8 mouse cellular contexts compared by ENCODE assay signal in genomic region chr2:59600123-59600840, GRCm38 (mm10). TPM values are rescaled to one million over a fixed set of nuclear protein-coding genes. Genes with fewer than 3 reads are reported as not detected.
DNase-seq lines count a peak whose midpoint lies in the region; ATAC-seq and TF ChIP-seq lines count a peak whose summit lies in the region.

No protein-coding gene starts in this region.

- H3K4me3 ChIP-seq in forebrain, embryonic 15.5 days = no peak overlapping the region
- no peak overlapping the region for H3K4me3 ChIP-seq in hindbrain, embryonic 15.5 days
- H3K4me3 ChIP-seq in limb, embryonic 14.5 days (replicated peaks; ENCODE audit: low read length) = 0 out of 2 replicates have a peak overlapping the region, but pooled peaks have one; percentile 3
- H3K4me3 ChIP-seq in thymus, adult 2 months (ENCODE audit: control insufficient read depth, insufficient read depth, low read length) = no peak overlapping the region

- TF ChIP-seq POLR2A in brain, embryonic 14.5 days (IDR thresholded peaks at IDR 0.05; ENCODE audit: borderline replicate concordance, extremely low read depth, insufficient read depth, insufficient read length, poor library complexity, severe bottlenecking) = no peak
- TF ChIP-seq POLR2A in limb, embryonic 14.5 days (IDR thresholded peaks at IDR 0.05; ENCODE audit: borderline replicate concordance, extremely low read depth, insufficient read depth, insufficient read length) = no peak
- TF ChIP-seq POLR2A in thymus, adult 2 months (IDR thresholded peaks at IDR 0.05; ENCODE audit: control insufficient read depth, extremely low read depth, insufficient read depth, low read length, poor library complexity) = no peak

- H3K27ac ChIP-seq in forebrain, embryonic 15.5 days (replicated peaks) = peak overlapping the region; percentile 54
- H3K27ac ChIP-seq in hindbrain, embryonic 15.5 days (replicated peaks) = no peak overlapping the region; the same call in 1 of the 2 replicates
- peak overlapping the region; percentile 75 for H3K27ac ChIP-seq in limb, embryonic 14.5 days (replicated peaks; ENCODE audit: low read depth, low read length)
- H3K27ac ChIP-seq in thymus, adult 2 months (ENCODE audit: control insufficient read depth, insufficient read depth, low read length) = no peak overlapping the region

- peak; percentile 63 for DNase-seq in adipocyte (ENCODE audit: low spot score)
- peak; percentile 79 for DNase-seq in brain, embryonic 14.5 days (ENCODE audit: low read depth)
- peak; percentile 95 for DNase-seq in limb, embryonic 14.5 days (ENCODE audit: low spot score)
- peak; percentile 81 for DNase-seq in urinary bladder, postnatal 14 days (ENCODE audit: low spot score)
- no peak for DNase-seq in thymus, adult 2 months

- 43% methylated on average over 19 of the region's 19 CpGs for WGBS in forebrain, embryonic 15.5 days
- WGBS in hindbrain, embryonic 15.5 days = 65% methylated on average over 19 of the region's 19 CpGs
- WGBS in limb, embryonic 14.5 days = 7% methylated on average over 19 of the region's 19 CpGs
- 95% methylated on average over 19 of the region's 19 CpGs for WGBS in thymus, adult 2 months

- H3K27me3 ChIP-seq in forebrain, embryonic 15.5 days = no peaks in the 10 kb centered on the region
- no peaks in the 10 kb centered on the region for H3K27me3 ChIP-seq in hindbrain, embryonic 15.5 days
- H3K27me3 ChIP-seq in limb, embryonic 14.5 days (ENCODE audit: control insufficient read depth, insufficient read depth, low read length) = no peaks in the 10 kb centered on the region
- no peaks in the 10 kb centered on the region for H3K27me3 ChIP-seq in thymus, adult 2 months (ENCODE audit: control insufficient read depth, insufficient read depth, low read length)

- TF ChIP-seq CTCF in brain, embryonic 14.5 days (IDR thresholded peaks at IDR 0.05; ENCODE audit: borderline replicate concordance, extremely low read depth, insufficient read depth, insufficient read length) = no peak
- no peak for TF ChIP-seq CTCF in thymus, adult 2 months (IDR thresholded peaks at IDR 0.05; ENCODE audit: borderline replicate concordance, control insufficient read depth, extremely low read depth, insufficient read depth, low read length, poor library complexity)

- H3K9ac ChIP-seq in forebrain, embryonic 15.5 days (replicated peaks) = no peak overlapping the region
- H3K9ac ChIP-seq in hindbrain, embryonic 15.5 days = no peak overlapping the region
- no peak overlapping the region for H3K9ac ChIP-seq in limb, embryonic 14.5 days (ENCODE audit: low read depth, low read length, severe bottlenecking)

- peaks cover 22% of the 10 kb centered on the region for H3K4me1 ChIP-seq in forebrain, embryonic 15.5 days
- H3K4me1 ChIP-seq in hindbrain, embryonic 15.5 days (replicated peaks) = 0 out of 2 replicates have a peak, but pooled peaks cover 6% of the 10 kb centered on the region
- H3K4me1 ChIP-seq in limb, embryonic 14.5 days (ENCODE audit: control insufficient read depth, insufficient read depth, low read length) = peaks cover 30% of the 10 kb centered on the region
- H3K4me1 ChIP-seq in thymus, adult 2 months (replicated peaks; ENCODE audit: control insufficient read depth, insufficient read depth, low read length) = peaks cover 10% of the 10 kb centered on the region

- no peaks in the 10 kb centered on the region for H3K36me3 ChIP-seq in forebrain, embryonic 15.5 days
- no peaks in the 10 kb centered on the region for H3K36me3 ChIP-seq in hindbrain, embryonic 15.5 days
- H3K36me3 ChIP-seq in limb, embryonic 14.5 days (ENCODE audit: control insufficient read depth, insufficient read depth, low read length) = no peaks in the 10 kb centered on the region
- H3K36me3 ChIP-seq in thymus, adult 2 months (ENCODE audit: control insufficient read depth, insufficient read depth, low read length) = no peaks in the 10 kb centered on the region

- peak; percentile 50 for ATAC-seq in forebrain, embryonic 15.5 days (replicated peaks)
- ATAC-seq in hindbrain, embryonic 15.5 days (ENCODE audit: low FRiP score, low read depth) = 0 out of 2 replicates have a peak, but pooled peaks have one; percentile 47
- ATAC-seq in limb, embryonic 14.5 days (ENCODE audit: low FRiP score, low read depth) = peak; percentile 88
- no peak for ATAC-seq in activated CD4-positive, CD25-positive, alpha-beta regulatory T cell, adult 4 months

- peak overlapping the region; percentile 1; the same call in 1 of the 2 replicates for H3K4me2 ChIP-seq in forebrain, embryonic 15.5 days (replicated peaks)
- no peak overlapping the region for H3K4me2 ChIP-seq in hindbrain, embryonic 15.5 days
- peak overlapping the region; percentile 44 for H3K4me2 ChIP-seq in limb, embryonic 14.5 days (replicated peaks; ENCODE audit: low read depth, low read length, severe bottlenecking)

- no peaks in the 10 kb centered on the region for H3K9me3 ChIP-seq in forebrain, embryonic 15.5 days
- no peaks in the 10 kb centered on the region for H3K9me3 ChIP-seq in hindbrain, embryonic 15.5 days
- no peaks in the 10 kb centered on the region for H3K9me3 ChIP-seq in limb, embryonic 14.5 days (ENCODE audit: control insufficient read depth, low read length)

RNA-seq across cellular contexts. Expression of gene Tanc1, which starts 11.6 kb away (rescaled TPM):
- polyA plus RNA-seq in brain, embryonic 14.5 days (2012; rRNA removed) = 5.2 and 7.2 TPM in 2 replicates
- 9.1 and 10.7 TPM in 2 replicates for polyA plus RNA-seq in forebrain, embryonic 15.5 days (2015; fragmentation: Nextera tagmentation; extraction: Ambion mirVana)
- polyA plus RNA-seq in hindbrain, embryonic 15.5 days (2015; fragmentation: Nextera tagmentation; extraction: Ambion mirVana) = 8.0 and 8.5 TPM in 2 replicates
- polyA plus RNA-seq in limb, embryonic 14.5 days (2012; rRNA removed) = 23.4 and 24.1 TPM in 2 replicates
- polyA plus RNA-seq in limb, embryonic 14.5 days (2014; fragmentation: Nextera tagmentation; extraction: Ambion mirVana) = 35.3 and 38.0 TPM in 2 replicates
- 7.3 and 8.1 TPM in 2 replicates for polyA plus RNA-seq in thymus, adult 2 months (2012; rRNA removed)
- 1 to 10 TPM; 7.2 to 8.7 TPM for polyA plus RNA-seq in activated CD4-positive, CD25-positive, alpha-beta regulatory T cell, adult 4 months (2017; shearing (Covaris generic))

Comparison
In these comparisons a context has a peak if more than half of its experiments do, and no peak if none do; other contexts are left out.
1. H3K27ac ChIP-seq: peak in forebrain, embryonic 15.5 days (single experiment) and limb, embryonic 14.5 days (single experiment); none in hindbrain, embryonic 15.5 days (single experiment) and thymus, adult 2 months (single experiment).